Mouse (Mus musculus): Measurements from ENCODE around the gene Ascl3. TPM values are rescaled to one million over a fixed set of nuclear protein-coding genes. Genes with fewer than 3 reads are reported as not detected.

Gene Ascl3
- polyA plus RNA-seq, 1 experiment from 2014 or later: not detected

DNA sequence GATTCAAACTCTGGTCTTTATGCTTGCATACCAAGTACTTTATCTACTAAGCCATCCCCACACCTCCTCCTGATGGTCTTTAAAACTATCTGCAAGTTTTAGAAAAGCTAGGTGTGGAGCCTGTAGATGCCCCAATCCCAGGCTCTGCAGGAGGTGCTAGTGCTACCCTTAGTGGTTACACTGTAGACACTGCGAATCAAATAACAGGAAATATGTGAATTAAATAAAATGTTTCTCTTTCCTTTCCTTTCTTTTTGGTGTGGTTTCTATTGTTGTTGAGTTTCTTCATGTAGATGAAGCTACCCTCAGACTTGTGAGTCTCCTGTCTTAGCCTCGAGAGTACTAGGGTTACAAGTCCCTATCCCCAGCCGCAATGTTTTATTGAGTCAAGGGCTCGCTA is 10.2 kb upstream of the Ascl3 start:
- Histone ChIP-seq H3K4me3 (no peak overlapping the region), H3K36me3 (ENCODE audit: poor library complexity, severe bottlenecking) (peaks cover 59% of the 10 kb centered on the region), H3K9me3 (replicated peaks) (no peaks in the 10 kb centered on the region), H3K27me3 (no peaks in the 10 kb centered on the region), H3K9ac (no peak overlapping the region), H3K4me1 (no peaks in the 10 kb centered on the region), H3K27ac (no peak overlapping the region), H3K4me2 (no peak overlapping the region)
- 92% methylated on average over 4 of the region's 4 CpGs for WGBS
- no peak for ATAC-seq

- ATAC-seq: no peak
- Histone ChIP-seq H3K4me3 (no peak overlapping the region), H3K27me3 (no peaks in the 10 kb centered on the region), H3K27ac (no peak overlapping the region), H3K9me3 (replicated peaks) (no peaks in the 10 kb centered on the region), H3K36me3 (ENCODE audit: poor library complexity, severe bottlenecking) (peaks cover 61% of the 10 kb centered on the region), H3K9ac (no peak overlapping the region), H3K4me1 (no peaks in the 10 kb centered on the region), H3K4me2 (no peak overlapping the region)
- WGBS: 88% methylated on average over 1 of the region's 1 CpGs
These were observed 9.5 kb upstream of the Ascl3 start for GRCm38 (mm10) chr7:109741060-109741459.

GRCm38 (mm10) chr7:109739822-109740370 is 8.4 kb upstream of the Ascl3 start:
- H3K4me1 ChIP-seq: no peaks in the 10 kb centered on the region
- H3K4me3 ChIP-seq: no peak overlapping the region
- WGBS: 94% methylated on average over 5 of the region's 5 CpGs
- H3K9ac ChIP-seq: no peak overlapping the region
- no peaks in the 10 kb centered on the region for H3K9me3 ChIP-seq (replicated peaks)
- H3K27ac ChIP-seq: no peak overlapping the region
- H3K27me3 ChIP-seq: no peaks in the 10 kb centered on the region
- no peak overlapping the region for H3K4me2 ChIP-seq
- no peak for ATAC-seq
- H3K36me3 ChIP-seq (ENCODE audit: poor library complexity, severe bottlenecking): peaks cover 62% of the 10 kb centered on the region

- Histone ChIP-seq H3K9me3 (replicated peaks) (no peaks in the 10 kb centered on the region), H3K27me3 (no peaks in the 10 kb centered on the region), H3K36me3 (ENCODE audit: poor library complexity, severe bottlenecking) (peaks cover 29% of the 10 kb centered on the region), H3K9ac (no peak overlapping the region), H3K4me1 (no peaks in the 10 kb centered on the region), H3K4me3 (no peak overlapping the region), H3K27ac (no peak overlapping the region), H3K4me2 (no peak overlapping the region)
- 93% methylated on average over 4 of the region's 4 CpGs for WGBS
- no peak for ATAC-seq
These were observed 3.3 kb upstream of the Ascl3 start for GRCm38 (mm10) chr7:109734806-109735205.

DNA sequence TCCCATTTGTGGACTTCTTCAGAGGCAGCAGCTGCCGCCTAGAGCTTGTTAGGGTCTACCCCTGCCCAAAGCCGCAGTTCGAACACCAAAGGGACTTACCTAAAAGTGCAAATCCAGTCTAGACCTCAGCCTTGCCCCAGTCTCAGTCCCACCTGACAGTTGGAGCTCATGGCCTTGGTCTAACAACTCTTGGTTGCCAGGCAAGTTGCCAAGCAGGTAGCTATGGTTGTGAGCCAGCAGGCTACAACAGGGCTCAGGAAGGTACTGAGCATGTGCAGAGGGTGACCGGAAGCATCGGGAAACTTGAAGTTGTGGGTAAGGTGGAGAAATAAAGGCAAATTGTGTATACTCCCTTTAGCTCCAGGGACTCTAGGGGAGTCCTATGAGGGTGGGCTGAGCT is 7.8 kb downstream of the Ascl3 start, which contains the start of gene BC051019:
Gene BC051019 (minus strand): TSS at position 154 of the 400 bp plus-strand sequence.
- 90% methylated on average over 5 of the region's 5 CpGs for WGBS
- Histone ChIP-seq H3K4me1 (no peaks in the 10 kb centered on the region), H3K27me3 (no peaks in the 10 kb centered on the region), H3K9ac (no peak within 1 kb of the TSS), H3K4me2 (no peak within 1 kb of the TSS), H3K36me3 (ENCODE audit: poor library complexity, severe bottlenecking) (no peaks in the 10 kb centered on the region), H3K9me3 (replicated peaks) (no peaks in the 10 kb centered on the region), H3K4me3 (no peak within 1 kb of the TSS), H3K27ac (no peak within 1 kb of the TSS)
- no peak for ATAC-seq

DNA sequence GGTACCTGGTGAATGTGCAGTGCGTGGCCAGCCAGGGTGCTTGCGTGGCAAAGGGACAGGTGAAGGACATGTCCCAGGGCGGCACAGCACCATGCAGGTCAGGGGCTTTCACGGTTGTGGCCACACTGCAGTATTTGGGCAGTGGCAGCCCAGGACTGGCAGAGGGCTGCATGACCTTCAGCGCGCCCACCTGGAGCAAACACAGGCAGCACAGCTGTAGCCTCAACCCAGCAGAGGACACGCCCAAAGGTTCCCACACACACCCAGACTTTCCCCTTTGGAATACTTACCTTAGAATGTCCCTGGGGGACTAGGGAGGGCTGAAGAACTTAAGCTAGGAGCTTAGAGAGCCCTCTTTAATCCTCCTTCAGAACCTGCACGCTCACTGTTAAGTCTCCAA is 8.4 kb downstream of the Ascl3 start:
- no peak overlapping the region for H3K9ac ChIP-seq
- no peaks in the 10 kb centered on the region for H3K4me1 ChIP-seq
- 95% methylated on average over 8 of the region's 8 CpGs for WGBS
- H3K4me3 ChIP-seq: no peak overlapping the region
- ATAC-seq: no peak
- H3K27ac ChIP-seq: no peak overlapping the region
- H3K36me3 ChIP-seq (ENCODE audit: poor library complexity, severe bottlenecking): no peaks in the 10 kb centered on the region
- H3K9me3 ChIP-seq (replicated peaks): no peaks in the 10 kb centered on the region
- H3K27me3 ChIP-seq: no peaks in the 10 kb centered on the region
- no peak overlapping the region for H3K4me2 ChIP-seq

DNA sequence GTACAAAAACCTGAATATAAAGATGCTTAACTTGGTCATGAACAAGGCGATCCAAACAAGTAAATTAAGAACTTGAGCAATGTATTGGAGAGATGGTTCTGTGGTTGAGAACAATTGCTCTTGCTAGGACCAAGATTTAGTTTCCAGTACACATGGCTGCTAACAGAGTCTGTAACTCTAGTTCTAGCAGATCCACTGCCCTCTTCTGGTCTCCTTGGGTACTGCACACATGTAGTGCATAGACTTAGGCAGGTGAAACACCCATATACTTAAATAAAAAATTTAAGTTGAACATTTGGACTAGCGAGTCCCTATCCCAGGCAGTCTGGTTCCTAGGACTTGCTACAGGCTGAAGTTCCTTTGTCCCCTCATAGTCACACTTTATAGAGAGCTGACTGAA is 8.9 kb downstream of the Ascl3 start:
- no peaks in the 10 kb centered on the region for H3K27me3 ChIP-seq
- no peaks in the 10 kb centered on the region for H3K36me3 ChIP-seq (ENCODE audit: poor library complexity, severe bottlenecking)
- no peaks in the 10 kb centered on the region for H3K9me3 ChIP-seq (replicated peaks)
- 96% methylated on average over 2 of the region's 2 CpGs for whole genome bisulfite sequencing
- H3K27ac ChIP-seq: no peak overlapping the region
- no peaks in the 10 kb centered on the region for H3K4me1 ChIP-seq
- no peak for ATAC-seq
- no peak overlapping the region for H3K4me2 ChIP-seq
- H3K9ac ChIP-seq: no peak overlapping the region
- no peak overlapping the region for H3K4me3 ChIP-seq

DNA sequence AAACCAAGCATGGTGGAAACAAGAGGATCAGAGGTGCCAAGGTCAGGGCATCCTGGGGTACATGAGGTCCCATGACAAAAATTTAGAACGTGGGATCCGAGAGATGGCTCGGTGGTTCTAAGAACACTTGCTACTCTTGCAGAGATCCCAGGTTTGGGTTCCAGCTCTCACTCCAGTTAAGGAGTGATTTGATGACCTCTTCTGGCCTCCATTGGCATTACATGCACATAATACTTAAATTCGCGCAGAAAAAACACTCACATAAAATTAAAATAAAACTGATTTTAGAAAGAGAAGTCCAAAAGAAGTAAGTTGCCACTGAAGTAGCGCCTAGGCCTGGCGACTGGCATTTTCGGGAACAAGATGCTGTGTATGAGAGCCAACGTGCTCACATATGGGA is 12.2 kb downstream of the Ascl3 start:
- H3K4me2 ChIP-seq: no peak overlapping the region

GRCm38 (mm10) chr7:109713434-109713982 is 18.0 kb downstream of the Ascl3 start:
- no peak overlapping the region for H3K9ac ChIP-seq
- H3K4me3 ChIP-seq: no peak overlapping the region
- H3K27me3 ChIP-seq: no peaks in the 10 kb centered on the region
- no peak overlapping the region for H3K4me2 ChIP-seq
- H3K9me3 ChIP-seq (replicated peaks): no peaks in the 10 kb centered on the region
- no peaks in the 10 kb centered on the region for H3K4me1 ChIP-seq
- 86% methylated on average over 2 of the region's 2 CpGs for WGBS
- ATAC-seq: no peak
- H3K36me3 ChIP-seq (ENCODE audit: poor library complexity, severe bottlenecking): peaks cover 36% of the 10 kb centered on the region
- no peak overlapping the region for H3K27ac ChIP-seq

More for the DNA sequence above, 12.2 kb downstream of the Ascl3 start:
- 65% methylated on average over 9 of the region's 9 CpGs for WGBS
- ATAC-seq: no peak
- H3K9ac ChIP-seq: no peak overlapping the region
- H3K36me3 ChIP-seq (ENCODE audit: poor library complexity, severe bottlenecking): no peaks in the 10 kb centered on the region
- H3K4me3 ChIP-seq: no peak overlapping the region
- no peak overlapping the region for H3K27ac ChIP-seq
- no peaks in the 10 kb centered on the region for H3K4me1 ChIP-seq
- H3K9me3 ChIP-seq (replicated peaks): no peaks in the 10 kb centered on the region
- no peaks in the 10 kb centered on the region for H3K27me3 ChIP-seq

DNA sequence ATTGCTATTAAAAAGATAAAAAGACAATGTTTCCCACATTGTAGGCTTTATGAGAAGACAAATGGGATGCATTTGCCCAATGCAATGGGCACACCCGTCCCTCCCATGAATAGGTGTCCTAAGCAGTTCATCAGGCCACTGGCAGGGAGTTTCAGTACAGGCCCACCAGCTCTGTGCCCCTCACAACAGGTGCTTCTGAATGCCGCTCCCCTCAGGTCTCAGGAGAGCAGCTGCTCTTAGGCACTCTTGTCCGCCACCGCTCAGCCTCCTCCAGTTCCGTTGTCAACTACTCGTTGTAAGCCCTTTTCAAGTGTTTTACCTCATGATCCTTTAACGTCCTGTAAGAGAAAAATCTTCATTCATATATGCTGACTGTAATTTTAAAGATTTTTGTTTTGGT is 19.3 kb downstream of the Ascl3 start:
- ATAC-seq: no peak
- no peak overlapping the region for H3K9ac ChIP-seq
- no peak overlapping the region for H3K27ac ChIP-seq
- H3K4me2 ChIP-seq: no peak overlapping the region
- WGBS: 92% methylated on average over 7 of the region's 7 CpGs
- no peaks in the 10 kb centered on the region for H3K9me3 ChIP-seq (replicated peaks)
- H3K4me3 ChIP-seq: no peak overlapping the region
- H3K27me3 ChIP-seq: no peaks in the 10 kb centered on the region
- H3K4me1 ChIP-seq: no peaks in the 10 kb centered on the region
- peaks cover 43% of the 10 kb centered on the region for H3K36me3 ChIP-seq (ENCODE audit: poor library complexity, severe bottlenecking)

DNA sequence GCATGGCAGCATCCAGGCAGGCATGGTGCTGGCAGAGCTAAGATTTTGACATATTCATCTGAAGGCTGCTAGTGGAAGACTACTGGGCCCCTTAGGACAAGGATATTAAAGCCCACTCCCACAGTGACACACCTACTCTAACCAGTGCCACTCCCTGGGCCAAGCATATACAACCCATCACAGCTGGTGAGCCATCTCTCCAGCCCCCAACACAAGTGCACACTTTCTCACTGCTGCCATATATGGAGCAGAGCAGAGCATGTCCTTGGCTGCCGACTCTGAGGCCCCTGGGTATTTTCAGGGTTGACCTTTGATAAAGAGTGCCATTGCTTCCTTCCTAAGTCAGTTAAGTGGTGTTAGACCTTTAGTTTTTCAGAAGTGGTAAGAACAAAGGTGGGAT is 21.5 kb downstream of the Ascl3 start:
- no peak overlapping the region for H3K4me3 ChIP-seq
- no peaks in the 10 kb centered on the region for H3K9me3 ChIP-seq (replicated peaks)
- H3K27ac ChIP-seq: no peak overlapping the region
- H3K27me3 ChIP-seq: no peaks in the 10 kb centered on the region
- WGBS: 92% methylated on average over 1 of the region's 1 CpGs
- H3K9ac ChIP-seq: no peak overlapping the region
- no peak for ATAC-seq
- peaks cover 43% of the 10 kb centered on the region for H3K36me3 ChIP-seq (ENCODE audit: poor library complexity, severe bottlenecking)
- no peaks in the 10 kb centered on the region for H3K4me1 ChIP-seq
- H3K4me2 ChIP-seq: no peak overlapping the region

DNA sequence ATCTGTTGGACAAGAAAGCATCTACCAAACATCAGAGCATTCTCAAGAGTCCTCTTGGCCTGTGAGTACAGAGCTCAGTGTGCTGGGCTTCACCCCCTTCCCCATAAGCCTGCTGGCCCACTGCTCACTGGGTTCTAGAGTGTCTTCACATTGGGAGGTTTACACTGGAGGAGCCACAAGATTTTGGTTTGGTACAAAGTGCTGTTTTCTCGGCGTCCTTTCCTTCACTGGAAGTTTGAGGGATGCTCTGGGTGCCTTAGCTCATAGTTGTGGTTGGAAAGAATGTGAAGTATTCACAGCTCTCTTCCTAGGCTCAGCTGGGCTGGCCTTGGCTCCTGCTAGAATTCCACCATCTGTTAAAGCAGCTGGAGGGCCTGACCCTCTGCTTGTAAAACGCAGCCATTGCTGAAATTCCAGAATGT is 22.6 kb downstream of the Ascl3 start:
- no peak for ATAC-seq
- Histone ChIP-seq H3K4me1 (0 out of 2 replicates have a peak, but pooled peaks cover 5% of the 10 kb centered on the region), H3K27me3 (no peaks in the 10 kb centered on the region), H3K4me3 (no peak overlapping the region), H3K9ac (no peak overlapping the region), H3K4me2 (no peak overlapping the region), H3K36me3 (ENCODE audit: poor library complexity, severe bottlenecking) (peaks cover 43% of the 10 kb centered on the region), H3K27ac (no peak overlapping the region), H3K9me3 (replicated peaks) (no peaks in the 10 kb centered on the region)
- 86% methylated on average over 3 of the region's 3 CpGs for WGBS

All from forebrain, embryonic 13.5 days (tissue).